Mouse (Mus musculus): ENCODE data around the gene Tdrd3.

DNA sequence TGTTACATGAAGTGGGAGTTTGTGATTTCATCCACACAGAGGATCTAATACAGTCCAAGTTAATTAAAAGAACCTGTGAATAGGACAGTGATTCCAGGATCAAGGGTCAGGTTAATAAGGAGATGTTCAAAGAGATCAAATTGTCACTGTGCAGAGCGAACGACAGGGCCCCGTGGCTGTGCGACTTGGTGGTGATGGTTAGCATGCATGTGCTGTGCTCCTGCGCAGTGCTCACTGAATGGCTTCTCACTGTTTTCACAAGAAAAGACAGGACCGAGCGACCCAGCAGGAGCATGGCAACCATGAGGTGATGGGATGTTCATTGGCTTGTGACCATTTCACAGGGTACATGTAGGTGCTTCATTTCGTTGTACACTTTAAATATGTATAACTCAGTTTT, 115.4 kb downstream of the Tdrd3 start:
- TF ChIP-seq CTCF (IDR thresholded peaks at IDR 0.05; ENCODE audit: control insufficient read depth, insufficient read depth, insufficient read length): no peak
- TF ChIP-seq USF1 (IDR thresholded peaks at IDR 0.05; ENCODE audit: low read depth): no peak
- no peak for TF ChIP-seq MAX (IDR thresholded peaks at IDR 0.05)

All from C2C12 (cell line).